Mouse (Mus musculus) limb, embryonic 14.5 days (tissue): ENCODE data around the gene Tnip1. TPM values are rescaled to one million over a fixed set of nuclear protein-coding genes. Genes with fewer than 3 reads are reported as not detected.

Experiments
- ATAC-seq: fragments of 200-750 bp; cut with Nextera tagmentation; 2 replicates; pipeline ENCODE4 v1.8.0; 2017; ENCODE audit warnings: low read depth, moderate number of reproducible peaks, moderate TSS enrichment; ENCODE audit not compliant: low FRiP score
- DNase-seq: peaks from one replicate; pipeline ENCODE4 v3.0.0-alpha.2; 2015; ENCODE audit warnings: low spot score
- H3K27ac ChIP-seq: fragments of 300-500 bp; sonication (generic); replicated peaks from 2 replicates; pipeline ENCODE4 v1.5.1; 2014; ENCODE audit warnings: low read depth, mild to moderate bottlenecking, low read length, moderate library complexity, mixed read lengths
- H3K27me3 ChIP-seq: fragments of 300-500 bp; sonication (generic); 2 replicates; pipeline ENCODE4 v1.6.1; 2014; ENCODE audit warnings: low read length, mixed read lengths; ENCODE audit not compliant: control insufficient read depth, insufficient read depth
- H3K36me3 ChIP-seq: fragments of 300-500 bp; sonication (generic); 2 replicates; pipeline ENCODE4 v1.6.1; 2014; ENCODE audit warnings: mild to moderate bottlenecking, low read length, moderate library complexity, mixed read lengths; ENCODE audit not compliant: control insufficient read depth, insufficient read depth
- H3K4me1 ChIP-seq: fragments of 300-500 bp; sonication (generic); 2 replicates; pipeline ENCODE4 v1.6.1; 2014; ENCODE audit warnings: antibody characterized with exemption, low read length, mixed read lengths; ENCODE audit not compliant: control insufficient read depth, insufficient read depth
- H3K4me2 ChIP-seq: fragments of 300-500 bp; sonication (generic); replicated peaks from 2 replicates; pipeline ENCODE4 v1.6.1; 2014; ENCODE audit warnings: low read depth, mild to moderate bottlenecking, low read length, moderate library complexity; ENCODE audit not compliant: severe bottlenecking
- H3K4me3 ChIP-seq: fragments of 300-500 bp; sonication (generic); replicated peaks from 2 replicates; pipeline ENCODE4 v1.5.1; 2014; ENCODE audit warnings: low read length
- H3K9ac ChIP-seq: fragments of 300-500 bp; sonication (generic); 2 replicates; pipeline ENCODE4 v1.6.1; 2014; ENCODE audit warnings: mild to moderate bottlenecking, low read depth, low read length, moderate library complexity; ENCODE audit not compliant: severe bottlenecking
- H3K9me3 ChIP-seq: fragments of 300-500 bp; sonication (generic); 2 replicates; pipeline ENCODE4 v1.6.1; 2016; ENCODE audit warnings: low read length; ENCODE audit not compliant: control insufficient read depth
- POLR2A ChIP-seq: fragments of 200-500 bp; IDR thresholded peaks from 2 replicates; pipeline ENCODE4 v1.8.0; 2012; ENCODE audit warnings: inconsistent platforms, mild to moderate bottlenecking, moderate library complexity, borderline replicate concordance; ENCODE audit not compliant: insufficient read depth, insufficient read length; ENCODE audit errors: extremely low read depth
- WGBS: fragments of 180-500 bp; shearing (Covaris S2); extraction: QIAGEN DNeasy Blood & Tissue Kit; methylation state at CpG from one replicate; pipeline ENCODE4 v1.1.7; 2014; 5-methylcytosine and 5-hydroxymethylcytosine counted together
- polyA plus RNA-seq, 2 experiments: library from polyadenylated mRNA; depleted of rRNA in 1 of 2; stranded (reverse) in 1 of 2; unstranded in 1 of 2; fragments of >200 nt; fragmentation: Nextera tagmentation in 1 of 2; extraction: Ambion mirVana in 1 of 2; gene quantifications; 2 replicates each; pipeline versions ENCODE4 v1.2.1 to v1.2.3; 2012 to 2014

Gene Tnip1
- polyA plus RNA-seq, 2 experiments = 20.0 to 21.6 TPM

GRCm38 (mm10) chr11:54871831-54872537 lies 90.7 kb downstream of the Tnip1 start:
- H3K9me3 ChIP-seq = no peaks in the 10 kb centered on the region

DNA sequence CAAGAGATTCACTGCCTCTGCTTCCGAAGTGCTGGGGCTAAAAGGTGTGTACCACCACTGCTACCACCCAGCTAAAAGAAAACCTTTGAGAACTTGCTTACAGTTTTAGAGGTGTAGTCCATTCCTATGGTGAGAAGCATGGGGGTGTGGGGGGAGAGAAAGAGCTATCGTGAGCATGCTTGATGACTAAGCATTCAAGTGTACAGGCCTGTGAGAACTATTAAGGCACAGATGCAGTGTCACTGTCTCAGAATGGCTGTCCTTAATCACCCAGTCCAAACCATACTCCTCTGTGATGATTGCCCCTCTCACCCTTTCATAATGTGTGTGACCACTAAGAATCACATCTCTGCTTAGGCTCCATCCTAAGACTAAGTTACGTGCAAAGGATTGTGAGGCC lies 93.4 kb downstream of the Tnip1 start:
- H3K4me1 ChIP-seq = peaks cover 16% of the 10 kb centered on the region
- H3K9me3 ChIP-seq = no peaks in the 10 kb centered on the region
- no peak overlapping the region for H3K4me3 ChIP-seq
- 81% methylated on average over 3 of the region's 3 CpGs for WGBS
- H3K9ac ChIP-seq = no peak overlapping the region
- TF ChIP-seq POLR2A = no peak
- DNase-seq (no peak), ATAC-seq (no peak)
- H3K27me3 ChIP-seq = no peaks in the 10 kb centered on the region
- peaks cover 49% of the 10 kb centered on the region for H3K36me3 ChIP-seq
- no peak overlapping the region for H3K4me2 ChIP-seq
- no peak overlapping the region for H3K27ac ChIP-seq

More at GRCm38 (mm10) chr11:54871831-54872537, 90.7 kb downstream of the Tnip1 start:
- ATAC-seq = no peak
- Histone ChIP-seq H3K4me3 (no peak overlapping the region), H3K4me2 (no peak overlapping the region), H3K9ac (no peak overlapping the region), H3K36me3 (peaks cover 51% of the 10 kb centered on the region), H3K27me3 (no peaks in the 10 kb centered on the region), H3K4me1 (peaks cover 12% of the 10 kb centered on the region), H3K27ac (no peak overlapping the region)
- WGBS = 78% methylated on average over 7 of the region's 7 CpGs
- no peak for TF ChIP-seq POLR2A
- no peak for DNase-seq

- Histone ChIP-seq H3K36me3 (peaks cover 41% of the 10 kb centered on the region), H3K4me1 (peaks cover 16% of the 10 kb centered on the region), H3K4me2 (no peak overlapping the region), H3K27me3 (no peaks in the 10 kb centered on the region), H3K4me3 (no peak overlapping the region), H3K9ac (no peak overlapping the region), H3K9me3 (no peaks in the 10 kb centered on the region), H3K27ac (no peak overlapping the region)
- ATAC-seq = no peak
- no peak for TF ChIP-seq POLR2A
- 76% methylated on average over 2 of the region's 2 CpGs for WGBS
- DNase-seq = no peak
These were observed 94.3 kb downstream of the Tnip1 start for GRCm38 (mm10) chr11:54868445-54868844.

DNA sequence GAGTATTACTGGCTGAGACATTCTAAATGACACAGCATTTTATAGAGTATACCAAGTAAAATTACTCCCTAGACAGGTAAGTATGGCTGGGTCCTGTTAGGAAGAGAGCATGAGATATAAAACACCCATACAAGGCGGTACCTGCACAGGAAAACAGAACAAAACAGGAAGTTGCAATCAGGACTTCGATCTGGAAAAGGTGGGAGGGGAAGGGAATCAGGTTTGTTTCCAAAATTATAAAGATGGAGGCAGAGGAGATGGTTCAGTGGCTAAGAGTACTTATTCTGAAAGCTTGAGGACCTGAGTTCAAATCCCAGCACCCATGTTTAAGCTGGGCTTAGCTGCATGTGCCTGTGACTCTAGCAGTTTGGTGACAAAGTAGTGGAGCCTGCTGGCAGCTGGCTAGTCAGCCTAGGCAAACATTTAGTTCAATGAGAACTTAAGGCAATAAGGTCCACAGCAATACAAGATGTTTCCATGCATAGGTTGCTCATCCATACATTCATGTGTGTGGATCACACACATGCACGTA lies 94.7 kb downstream of the Tnip1 start:
- Histone ChIP-seq H3K36me3 (peaks cover 37% of the 10 kb centered on the region), H3K27ac (no peak overlapping the region), H3K4me3 (peak overlapping the region; percentile 92; the same call in 1 of the 2 replicates), H3K27me3 (no peaks in the 10 kb centered on the region), H3K9ac (no peak overlapping the region), H3K4me1 (peaks cover 16% of the 10 kb centered on the region), H3K4me2 (peak overlapping the region; percentile 54; the same call in 1 of the 2 replicates), H3K9me3 (no peaks in the 10 kb centered on the region)
- ATAC-seq (no peak), DNase-seq (no peak)
- WGBS = 83% methylated on average over 3 of the region's 3 CpGs
- no peak for TF ChIP-seq POLR2A

DNA sequence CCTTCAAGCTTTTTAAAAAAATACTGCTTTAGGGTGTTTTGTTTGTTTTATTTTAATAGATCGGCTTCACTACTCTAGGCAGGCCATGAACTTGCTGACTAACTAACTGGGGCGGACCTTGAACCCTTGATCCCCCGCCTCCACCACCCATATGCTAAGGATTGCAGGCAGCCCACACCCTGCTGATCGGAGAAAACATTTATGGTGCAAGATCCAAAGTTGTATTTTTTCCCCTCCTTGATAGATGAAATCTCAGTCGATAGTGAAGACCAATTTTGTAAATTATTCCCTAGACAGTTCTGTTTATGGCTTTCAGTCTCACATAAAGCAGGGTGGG lies 95.7 kb downstream of the Tnip1 start:
- WGBS = 2% methylated on average over 5 of the region's 5 CpGs

More for the DNA sequence above, 95.7 kb downstream of the Tnip1 start:
- Histone ChIP-seq H3K27me3 (no peaks in the 10 kb centered on the region), H3K27ac (peak overlapping the region; percentile 89), H3K4me2 (peak overlapping the region; percentile 54), H3K4me1 (peaks cover 16% of the 10 kb centered on the region), H3K9ac (peak overlapping the region; percentile 98), H3K36me3 (peaks cover 27% of the 10 kb centered on the region), H3K9me3 (no peaks in the 10 kb centered on the region), H3K4me3 (peak overlapping the region; percentile 92)
- ATAC-seq = no peak; the same call in 1 of the 2 replicates
- no peak for DNase-seq
- no peak for TF ChIP-seq POLR2A
